Comparison of ENCODE assay signal across 7 mouse cellular contexts in the genomic region with DNA sequence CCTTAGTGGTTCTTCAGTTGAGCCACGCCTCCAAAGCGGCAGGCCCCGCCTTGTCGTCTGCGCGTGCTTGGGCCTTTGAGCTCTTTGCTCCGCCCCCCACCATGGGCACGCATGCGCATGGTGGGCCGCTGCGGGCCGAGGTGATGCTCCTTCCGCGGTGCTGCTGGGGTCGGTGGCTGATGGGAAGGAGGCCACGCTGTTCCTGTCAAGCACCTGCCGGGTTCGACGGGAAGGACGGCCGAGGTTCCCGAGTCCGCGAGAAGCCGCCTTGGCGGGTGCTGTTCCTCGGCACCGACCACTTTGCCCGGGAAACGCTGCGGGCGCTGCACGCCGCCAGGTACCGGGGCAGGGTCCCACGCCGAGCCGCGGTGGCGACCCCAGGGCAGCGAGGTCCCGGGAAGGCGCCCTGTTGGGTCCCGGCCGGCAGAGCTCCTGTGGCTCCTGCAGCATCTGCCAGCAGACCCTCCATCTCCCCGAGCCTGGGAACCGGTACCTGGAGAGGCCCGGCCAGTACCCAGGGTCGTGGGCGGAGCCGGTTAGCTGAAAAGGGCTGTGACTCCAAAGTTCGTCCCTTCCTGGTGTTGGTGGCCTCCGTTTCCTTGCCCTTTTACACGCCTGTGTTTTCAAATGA. TPM values are rescaled to one million over a fixed set of nuclear protein-coding genes. Genes with fewer than 3 reads are reported as not detected.
DNase-seq lines count a peak whose midpoint lies in the region; ATAC-seq and TF ChIP-seq lines count a peak whose summit lies in the region.

A gene (plus strand): TSS at position 112 of the 631 bp plus-strand sequence.

- H3K9ac ChIP-seq in embryonic facial prominence, embryonic 12.5 days = peak within 1 kb of the TSS; percentile 79
- H3K9ac ChIP-seq in limb, embryonic 12.5 days (replicated peaks) = peak within 1 kb of the TSS; percentile 82
- peak within 1 kb of the TSS; percentile 74 for H3K9ac ChIP-seq in midbrain, embryonic 15.5 days

- TF ChIP-seq POLR2A in kidney, adult 2 months (IDR thresholded peaks at IDR 0.05; ENCODE audit: low read depth, low read length) = peak; percentile 42
- TF ChIP-seq POLR2A in spleen, adult 2 months (IDR thresholded peaks at IDR 0.05; ENCODE audit: low read depth, low read length) = peak; percentile 67

- no peak within 1 kb of the TSS for H3K27ac ChIP-seq in embryonic facial prominence, embryonic 12.5 days
- no peak within 1 kb of the TSS for H3K27ac ChIP-seq in kidney, adult 2 months (ENCODE audit: insufficient read depth, low read depth, low read length)
- peak within 1 kb of the TSS; percentile 53; the same call in 1 of the 2 replicates for H3K27ac ChIP-seq in limb, embryonic 12.5 days
- peak within 1 kb of the TSS; percentile 57 for H3K27ac ChIP-seq in midbrain, embryonic 15.5 days
- H3K27ac ChIP-seq in spleen, adult 2 months (ENCODE audit: insufficient read depth, low read length) = peak within 1 kb of the TSS; percentile 4; the same call in 1 of the 2 replicates

- H3K4me3 ChIP-seq in embryonic facial prominence, embryonic 12.5 days = peak within 1 kb of the TSS; percentile 74
- H3K4me3 ChIP-seq in kidney, adult 2 months (ENCODE audit: insufficient read depth, low read depth, low read length) = peak within 1 kb of the TSS; percentile 93
- H3K4me3 ChIP-seq in limb, embryonic 12.5 days (replicated peaks) = peak within 1 kb of the TSS; percentile 95
- H3K4me3 ChIP-seq in midbrain, embryonic 15.5 days = peak within 1 kb of the TSS; percentile 70
- peak within 1 kb of the TSS; percentile 77 for H3K4me3 ChIP-seq in spleen, adult 2 months (ENCODE audit: extremely low read depth, insufficient read depth, insufficient read length)

- H3K36me3 ChIP-seq in embryonic facial prominence, embryonic 12.5 days = peaks cover 19% of the 10 kb centered on the region
- H3K36me3 ChIP-seq in kidney, adult 2 months (ENCODE audit: control insufficient read depth, insufficient read depth, low read length) = no peaks in the 10 kb centered on the region
- peaks cover 23% of the 10 kb centered on the region for H3K36me3 ChIP-seq in limb, embryonic 12.5 days
- H3K36me3 ChIP-seq in midbrain, embryonic 15.5 days (replicated peaks) = peaks cover 7% of the 10 kb centered on the region; the same call in 1 of the 2 replicates
- H3K36me3 ChIP-seq in spleen, adult 2 months (ENCODE audit: control insufficient read depth, insufficient read depth, low read length) = peaks cover 3% of the 10 kb centered on the region

- TF ChIP-seq CTCF in kidney, adult 2 months (conservative IDR thresholded peaks at IDR 0.05; ENCODE audit: insufficient read depth, insufficient read length, low read depth, low read length) = no peak
- no peak for TF ChIP-seq CTCF in spleen, adult 2 months (IDR thresholded peaks at IDR 0.05; ENCODE audit: extremely low read depth, insufficient read depth, insufficient read length, insufficient replicate concordance)

- DNase-seq in adrenal gland, postnatal 25 days = peak; percentile 96
- DNase-seq in heart, adult 18-20 months = peak; percentile 94 to 97
- DNase-seq in kidney, adult 2 months = peak; percentile 97
- DNase-seq in spleen, adult 2 months (ENCODE audit: low read depth in 1 of 2, low spot score in 2 of 2) = peak; percentile 87 to 96

- H3K4me1 ChIP-seq in embryonic facial prominence, embryonic 12.5 days = 0 out of 2 replicates have a peak, but pooled peaks cover 5% of the 10 kb centered on the region
- peaks cover 2% of the 10 kb centered on the region; the same call in 1 of the 2 replicates for H3K4me1 ChIP-seq in kidney, adult 2 months (ENCODE audit: control insufficient read depth, insufficient read depth, low read length)
- H3K4me1 ChIP-seq in limb, embryonic 12.5 days (replicated peaks) = peaks cover 4% of the 10 kb centered on the region; the same call in 1 of the 2 replicates
- H3K4me1 ChIP-seq in midbrain, embryonic 15.5 days = peaks cover 12% of the 10 kb centered on the region
- no peaks in the 10 kb centered on the region for H3K4me1 ChIP-seq in spleen, adult 2 months (ENCODE audit: control insufficient read depth, insufficient read depth, insufficient read length)

- H3K9me3 ChIP-seq in embryonic facial prominence, embryonic 12.5 days = no peaks in the 10 kb centered on the region
- no peaks in the 10 kb centered on the region for H3K9me3 ChIP-seq in limb, embryonic 12.5 days
- no peaks in the 10 kb centered on the region for H3K9me3 ChIP-seq in midbrain, embryonic 15.5 days

- ATAC-seq in embryonic facial prominence, embryonic 12.5 days (ENCODE audit: insufficient number of reproducible peaks, insufficient read depth, low FRiP score, low TSS enrichment) = peak; percentile 81; the same call in 1 of the 2 replicates
- peak; percentile 60 for ATAC-seq in limb, embryonic 12.5 days (ENCODE audit: insufficient number of reproducible peaks, insufficient read depth, low FRiP score, low TSS enrichment, low read depth)
- peak; percentile 96 for ATAC-seq in midbrain, embryonic 15.5 days (replicated peaks)

- WGBS in embryonic facial prominence, embryonic 12.5 days = under 1% methylated on average over 54 of the region's 54 CpGs
- WGBS in kidney, adult 2 months = under 1% methylated on average over 54 of the region's 54 CpGs
- 1% methylated on average over 54 of the region's 54 CpGs for WGBS in limb, embryonic 12.5 days
- WGBS in midbrain, embryonic 15.5 days = under 1% methylated on average over 54 of the region's 54 CpGs
- WGBS in spleen, adult 2 months = under 1% methylated on average over 54 of the region's 54 CpGs

- H3K27me3 ChIP-seq in embryonic facial prominence, embryonic 12.5 days = no peaks in the 10 kb centered on the region
- no peaks in the 10 kb centered on the region for H3K27me3 ChIP-seq in kidney, adult 2 months (replicated peaks; ENCODE audit: control insufficient read depth, insufficient read depth, low read length)
- no peaks in the 10 kb centered on the region for H3K27me3 ChIP-seq in limb, embryonic 12.5 days
- no peaks in the 10 kb centered on the region for H3K27me3 ChIP-seq in midbrain, embryonic 15.5 days (replicated peaks)
- H3K27me3 ChIP-seq in spleen, adult 2 months (ENCODE audit: control insufficient read depth, insufficient read depth, low read length) = no peaks in the 10 kb centered on the region

- H3K4me2 ChIP-seq in embryonic facial prominence, embryonic 12.5 days (replicated peaks) = peak within 1 kb of the TSS; percentile 50
- peak within 1 kb of the TSS; percentile 65 for H3K4me2 ChIP-seq in limb, embryonic 12.5 days
- H3K4me2 ChIP-seq in midbrain, embryonic 15.5 days = peak within 1 kb of the TSS; percentile 51

RNA-seq across cellular contexts. Expression of the gene that starts here (rescaled TPM):
- total RNA-seq in adrenal gland, postnatal 25 days (2021) = 16.9 and 20.1 TPM in 2 replicates
- 23.4 and 25.1 TPM in 2 replicates for polyA plus RNA-seq in embryonic facial prominence, embryonic 12.5 days (2016; fragmentation: Nextera tagmentation; extraction: Ambion mirVana)
- total RNA-seq in heart, adult 18-20 months (2021) = 1 to 10 TPM; 6.3 to 6.9 TPM
- polyA plus RNA-seq in kidney, adult 2 months (2012; rRNA removed) = 11.3 and 11.5 TPM in 2 replicates
- polyA plus RNA-seq in limb, embryonic 12.5 days (2016; fragmentation: Nextera tagmentation; extraction: Ambion mirVana) = 25.4 and 28.2 TPM in 2 replicates
- polyA plus RNA-seq in midbrain, embryonic 15.5 days (2015; fragmentation: Nextera tagmentation; extraction: Ambion mirVana) = 21.4 and 24.7 TPM in 2 replicates
- 7.8 and 9.5 TPM in 2 replicates for polyA plus RNA-seq in spleen, adult 2 months (2012; rRNA removed)

Comparison
In these comparisons a context has a peak if more than half of its experiments do, and no peak if none do; other contexts are left out.
1. H3K27ac ChIP-seq: peak in limb, embryonic 12.5 days (single experiment), midbrain, embryonic 15.5 days (single experiment) and spleen, adult 2 months (single experiment); none in embryonic facial prominence, embryonic 12.5 days (single experiment) and kidney, adult 2 months (single experiment).
2. Peak in every context shown above with its lines, with median percentiles within 50 percentile points of each other: DNase-seq, ATAC-seq, H3K4me2 ChIP-seq, H3K4me3 ChIP-seq and H3K9ac ChIP-seq.